Mouse (Mus musculus) adrenal gland, postnatal 4 days (tissue): ENCODE results near the gene Cct5. TPM values are rescaled to one million over a fixed set of nuclear protein-coding genes. Genes with fewer than 3 reads are reported as not detected.
A peak's percentile ranks its signal among the peaks of the same experiment; 100 is the strongest.

Source experiments
- DNase-seq, 2 experiments: peaks; one replicate each; pipeline ENCODE4 v3.0.0; 2021 to 2022; ENCODE audit warnings: low spot score in 2 of 2, mixed read lengths in 2 of 2
- long read RNA-seq, 2 experiments: library from polyadenylated mRNA; stranded (forward); transcript quantifications; one replicate each; pipeline ENCODE4 v2.0.0; 2021
- total RNA-seq, 2 experiments: library from RNA; stranded (reverse); gene quantifications; 2 replicates each; pipeline ENCODE4 v1.2.3; 2021

The Cct5 gene
- 100 to 1,000 TPM; 310 to 330 TPM for total RNA-seq
- long read RNA-seq, experiment 1, transcript Cct5-201 (11 exons, 1,853 nt): major isoform, 335 of 371 reads
- long read RNA-seq, experiment 1, partial matches to known transcripts: 20 of 371 reads
- long read RNA-seq, experiment 1, other reads (novel, unspliced or antisense): 12 of 371 reads
- long read RNA-seq, experiment 2, transcript Cct5-201 (11 exons, 1,853 nt): major isoform, 523 of 589 reads
- long read RNA-seq, experiment 2, partial matches to known transcripts: 27 of 589 reads
- long read RNA-seq, experiment 2, other reads (novel, unspliced or antisense): 37 of 589 reads

- DNase-seq: peak; percentile 97 to 98
These were observed at the start of gene Cct5, which contains the start of gene Fam173b for GRCm38 (mm10) chr15:31601646-31602374. Gene Cct5, minus strand, starts transcription at chr15:31601804. Gene Fam173b, plus strand, starts transcription at chr15:31601852.

- no peak for DNase-seq
These were observed 49.2 kb upstream of the Cct5 start for GRCm38 (mm10) chr15:31650821-31651220.

DNA sequence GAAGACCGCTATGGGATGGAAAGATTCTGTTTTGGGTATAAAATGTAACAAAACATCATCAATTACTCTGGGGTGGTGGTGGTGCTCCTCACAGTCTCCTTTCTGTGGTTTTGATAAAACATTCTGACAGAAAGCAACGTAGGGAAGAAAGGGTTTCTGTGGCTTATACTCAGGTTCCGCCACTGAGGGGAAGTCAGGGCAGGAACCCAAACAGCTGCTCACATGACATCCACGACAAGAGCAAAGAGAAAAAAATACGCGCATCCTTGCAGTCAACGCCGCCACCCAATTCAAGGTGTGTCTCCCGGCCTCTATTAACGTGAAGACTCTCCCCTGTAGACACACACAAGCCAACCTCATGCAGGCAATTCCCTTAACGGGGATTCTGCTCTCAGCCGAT, 48.1 kb upstream of the Cct5 start:
- DNase-seq: no peak

- no peak for DNase-seq
These were observed 46.4 kb upstream of the Cct5 start for GRCm38 (mm10) chr15:31647851-31648569.

- no peak for DNase-seq
These were observed 45.6 kb upstream of the Cct5 start for GRCm38 (mm10) chr15:31647225-31647624.

DNA sequence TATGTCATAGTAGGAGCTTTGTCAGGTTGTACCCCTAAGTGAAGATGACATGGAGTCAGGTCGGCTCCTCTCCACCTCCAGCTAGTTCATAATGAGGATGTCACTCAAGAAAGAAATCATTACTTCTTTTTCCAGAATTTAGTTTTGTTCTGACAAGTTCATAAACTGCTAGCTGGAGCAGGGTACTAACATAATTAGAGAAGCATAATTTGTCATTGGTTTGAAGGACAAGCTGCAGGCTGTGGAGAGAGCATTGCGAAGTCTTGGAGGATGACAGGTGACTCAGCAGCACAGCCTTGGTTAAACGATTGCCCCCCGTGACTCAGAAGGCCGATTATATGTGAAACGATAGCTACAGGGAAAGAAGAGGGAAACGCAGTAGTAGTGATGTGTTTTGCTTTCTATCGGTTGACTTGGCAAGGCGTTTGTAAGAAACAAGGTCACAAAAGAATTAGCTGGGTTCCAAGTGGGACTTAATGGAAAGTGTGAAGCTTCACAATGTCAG, 34.5 kb upstream of the Cct5 start:
- DNase-seq: no peak

GRCm38 (mm10) chr15:31634582-31634981, 33.0 kb upstream of the Cct5 start:
- DNase-seq: no peak

DNA sequence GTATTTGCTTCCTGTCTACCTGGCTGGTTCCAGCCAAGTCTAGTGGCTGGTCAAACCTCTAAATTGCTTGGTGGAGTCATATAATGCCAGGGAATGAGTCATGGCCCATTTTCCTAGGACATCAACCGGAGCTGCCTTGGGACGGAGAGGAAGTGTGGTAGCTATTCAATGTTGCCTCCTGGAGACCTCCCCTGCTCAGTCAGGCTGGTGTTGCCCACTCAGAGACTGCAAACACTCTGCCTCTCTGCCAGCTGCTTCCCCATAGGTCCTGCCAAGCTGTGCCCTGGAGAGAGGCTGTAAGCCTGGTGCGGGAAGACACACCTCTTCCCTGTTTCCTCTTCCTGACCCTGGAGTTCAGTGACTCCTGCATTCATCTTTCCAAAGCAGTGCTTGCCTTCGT, 30.9 kb upstream of the Cct5 start:
- DNase-seq: no peak

DNA sequence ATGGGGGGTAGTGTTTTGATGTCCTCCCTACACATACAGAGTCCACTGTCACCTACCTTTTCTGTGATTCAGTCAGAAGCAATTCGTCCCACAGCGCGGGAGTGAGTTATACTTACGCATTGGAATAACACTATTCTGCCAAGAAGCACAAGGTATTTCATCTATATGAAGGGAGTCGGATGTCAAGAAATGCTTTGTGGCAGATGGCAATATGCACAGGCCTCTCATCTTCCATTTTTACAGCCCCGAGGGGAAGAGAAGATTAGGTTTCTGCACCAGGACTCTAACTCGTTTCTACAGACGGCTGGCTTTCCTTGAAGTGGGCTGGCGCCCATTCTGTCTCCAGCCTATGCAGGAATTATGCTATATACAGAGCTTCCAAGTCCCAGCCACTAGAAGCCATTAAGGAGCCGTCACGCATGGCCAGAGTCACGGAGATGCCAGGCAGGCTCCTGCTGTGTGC, 29.8 kb upstream of the Cct5 start:
- no peak for DNase-seq

GRCm38 (mm10) chr15:31629556-31629955, 28.0 kb upstream of the Cct5 start:
- DNase-seq: no peak

DNA sequence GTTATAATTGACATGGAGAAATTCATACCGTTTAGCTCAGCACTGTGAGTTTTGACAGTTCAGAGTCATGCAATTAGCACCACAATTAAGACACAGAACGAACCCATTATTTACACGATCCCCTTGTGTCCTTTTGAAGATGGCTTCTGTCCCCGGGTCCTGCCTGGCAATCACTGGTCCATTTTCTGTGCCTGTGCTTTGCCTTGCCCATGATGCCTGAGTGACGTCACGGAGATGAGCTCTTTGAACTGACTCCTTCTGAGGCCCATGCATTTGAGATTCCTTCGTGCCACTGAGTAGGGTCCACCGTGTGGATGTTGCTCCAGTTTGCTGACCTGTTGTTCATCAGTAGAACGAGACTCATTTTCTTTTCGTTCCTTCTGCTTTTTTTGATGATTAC, 26.6 kb upstream of the Cct5 start:
- DNase-seq: no peak

- DNase-seq: no peak
These were observed 25.9 kb upstream of the Cct5 start for GRCm38 (mm10) chr15:31627277-31628154.

GRCm38 (mm10) chr15:31619521-31619920, 17.9 kb upstream of the Cct5 start:
- no peak for DNase-seq

- no peak for DNase-seq
These were observed 15.7 kb upstream of the Cct5 start for GRCm38 (mm10) chr15:31617261-31617660.

DNA sequence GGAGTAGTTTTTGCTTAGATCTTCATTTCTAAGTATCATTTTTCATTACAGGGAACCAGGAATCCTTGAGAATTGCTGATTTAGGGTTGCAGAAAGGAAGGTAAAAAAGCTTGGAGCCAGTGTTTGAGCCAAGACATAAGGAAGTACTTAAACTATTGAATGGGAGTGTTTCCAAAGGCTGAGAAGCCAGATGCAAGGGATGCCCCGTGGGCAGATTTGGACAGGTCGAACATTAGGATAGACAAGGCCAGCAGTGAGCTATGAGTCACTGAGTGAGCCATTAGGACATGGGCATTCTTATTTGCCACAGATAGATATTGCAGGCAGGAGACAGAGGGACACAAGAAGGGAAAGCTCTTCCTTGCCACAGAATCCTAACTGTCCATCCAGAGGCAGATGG, 13.1 kb upstream of the Cct5 start:
- no peak for DNase-seq

GRCm38 (mm10) chr15:31613826-31614453, 12.3 kb upstream of the Cct5 start:
- DNase-seq: no peak

- no peak for DNase-seq
These were observed 10.4 kb upstream of the Cct5 start for GRCm38 (mm10) chr15:31611976-31612375.

GRCm38 (mm10) chr15:31611027-31611426, 9.4 kb upstream of the Cct5 start:
- DNase-seq: no peak

DNA sequence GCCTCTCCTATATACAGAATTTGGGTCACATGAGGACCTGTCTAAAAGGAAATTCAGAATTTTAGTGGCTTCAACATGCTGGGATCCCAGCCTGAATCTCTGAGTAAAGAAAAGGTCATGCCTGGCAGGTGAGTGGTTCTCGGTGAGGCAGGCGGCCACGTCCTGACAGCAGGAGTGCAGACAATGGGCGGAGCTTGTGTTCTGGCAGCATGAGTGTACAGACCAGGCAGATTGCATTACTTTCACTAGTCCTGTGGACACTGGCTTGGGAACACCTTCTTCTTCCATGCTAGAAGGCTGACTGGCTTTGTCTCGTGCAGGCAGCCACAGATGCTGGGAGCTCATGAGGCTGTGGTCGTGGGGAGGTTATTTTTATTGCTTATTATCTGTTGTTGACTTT, 5.2 kb upstream of the Cct5 start:
- DNase-seq: no peak

GRCm38 (mm10) chr15:31603113-31603512, 1.5 kb upstream of the Cct5 start:
- DNase-seq: no peak
